Mouse (Mus musculus) adipocyte (in vitro differentiated cells): ENCODE results near the gene Anks1.
"Not testable (repeated sequence)": the region's sequence is repeated elsewhere in the genome, so short reads cannot be mapped to it uniquely, and the experiment has no call there.

Source experiments
- DNase-seq: peaks from one replicate; pipeline ENCODE4 v3.0.0-alpha.2; 2016; ENCODE audit warnings: low spot score

Gene Anks1

GRCm38 (mm10) chr17:27999683-28000273 is 90.7 kb downstream of the Anks1 start:
- DNase-seq: not testable (repeated sequence)

DNA sequence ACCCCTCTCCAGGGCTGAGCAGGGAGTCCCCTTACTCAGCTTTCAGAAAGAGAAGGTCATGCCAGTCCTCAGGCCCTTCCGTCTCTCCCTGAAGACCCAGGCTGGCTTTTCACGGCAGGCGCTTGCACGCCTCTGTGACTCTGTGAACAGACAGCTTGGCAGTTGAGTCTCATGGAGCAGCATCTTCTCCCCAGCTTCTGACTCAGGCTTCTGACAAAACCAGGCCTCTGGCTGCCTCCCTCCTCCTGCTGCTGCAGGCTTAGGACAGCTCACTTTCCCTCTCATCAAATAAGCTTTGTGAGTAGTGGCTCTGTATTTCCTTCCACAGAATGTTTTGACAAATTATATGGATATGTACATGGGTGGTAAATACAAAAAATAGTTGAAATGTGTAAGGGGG is 91.3 kb downstream of the Anks1 start:
- DNase-seq: no peak

DNA sequence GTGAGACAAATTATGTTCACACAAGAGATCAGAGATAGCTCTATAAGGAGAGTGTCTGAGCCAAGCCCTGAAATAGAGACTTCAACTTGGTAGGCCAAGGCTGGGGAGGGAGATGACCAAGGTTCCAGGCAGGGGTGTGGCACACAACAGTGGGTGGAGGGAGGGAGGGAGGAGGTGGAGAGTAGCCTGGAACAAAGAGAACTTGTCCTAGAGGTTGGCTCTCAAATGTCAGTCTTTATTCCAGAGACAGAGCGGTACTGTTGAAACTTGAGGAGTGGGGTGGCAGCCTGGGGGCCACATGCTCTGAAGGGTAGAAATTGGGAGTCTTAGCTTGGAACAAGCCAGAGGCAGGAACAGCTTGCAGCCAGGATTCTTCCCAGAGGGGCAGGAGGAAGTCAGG is 91.7 kb downstream of the Anks1 start:
- no peak for DNase-seq

DNA sequence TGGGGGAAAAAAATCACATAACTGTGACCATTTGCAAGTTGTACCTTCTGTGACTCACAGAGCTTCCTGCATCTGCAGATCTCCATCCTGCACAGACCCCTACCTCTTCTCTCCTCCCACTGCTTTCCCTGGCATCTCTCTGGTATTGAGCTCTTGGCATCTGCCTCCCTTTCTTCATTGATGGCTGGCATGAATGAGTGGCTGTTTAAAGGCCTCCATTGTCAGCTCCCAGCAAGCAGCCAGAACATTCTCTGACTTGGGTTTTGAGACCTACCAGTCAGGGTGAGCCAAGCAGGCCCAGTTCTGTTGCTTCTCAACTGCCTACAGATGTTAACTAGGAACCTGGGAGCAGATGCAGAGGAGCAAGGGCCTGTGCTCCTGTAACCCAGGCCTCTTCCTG is 96.3 kb downstream of the Anks1 start:
- no peak for DNase-seq

DNA sequence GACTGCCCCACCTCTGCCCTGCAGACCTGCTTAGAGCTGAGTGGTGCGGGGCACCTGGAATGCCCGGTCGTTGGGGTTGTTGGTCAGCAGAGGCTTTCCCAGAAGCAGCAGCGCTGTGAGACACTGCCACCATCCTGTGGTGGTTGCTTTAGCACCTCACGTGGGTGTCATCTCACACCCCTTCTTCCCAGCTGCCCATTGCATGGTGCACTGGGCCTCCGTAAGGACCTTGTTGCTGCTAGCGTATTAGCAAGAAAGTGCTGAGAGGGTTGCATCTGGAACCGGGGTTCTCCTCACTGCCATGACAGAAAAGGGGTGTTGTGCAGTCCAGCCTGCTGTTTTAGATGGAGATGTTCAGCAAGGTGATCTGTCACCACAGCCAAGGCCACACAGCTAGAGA is 97.1 kb downstream of the Anks1 start:
- no peak for DNase-seq

- DNase-seq: no peak
These were observed 97.5 kb downstream of the Anks1 start for GRCm38 (mm10) chr17:28006611-28007010.

- peak; percentile 88 for DNase-seq
These were observed 98.2 kb downstream of the Anks1 start for GRCm38 (mm10) chr17:28007179-28007811.

- no peak for DNase-seq
These were observed 98.9 kb downstream of the Anks1 start for GRCm38 (mm10) chr17:28007857-28008564.

- no peak for DNase-seq
These were observed 99.5 kb downstream of the Anks1 start for GRCm38 (mm10) chr17:28008565-28008981.

DNA sequence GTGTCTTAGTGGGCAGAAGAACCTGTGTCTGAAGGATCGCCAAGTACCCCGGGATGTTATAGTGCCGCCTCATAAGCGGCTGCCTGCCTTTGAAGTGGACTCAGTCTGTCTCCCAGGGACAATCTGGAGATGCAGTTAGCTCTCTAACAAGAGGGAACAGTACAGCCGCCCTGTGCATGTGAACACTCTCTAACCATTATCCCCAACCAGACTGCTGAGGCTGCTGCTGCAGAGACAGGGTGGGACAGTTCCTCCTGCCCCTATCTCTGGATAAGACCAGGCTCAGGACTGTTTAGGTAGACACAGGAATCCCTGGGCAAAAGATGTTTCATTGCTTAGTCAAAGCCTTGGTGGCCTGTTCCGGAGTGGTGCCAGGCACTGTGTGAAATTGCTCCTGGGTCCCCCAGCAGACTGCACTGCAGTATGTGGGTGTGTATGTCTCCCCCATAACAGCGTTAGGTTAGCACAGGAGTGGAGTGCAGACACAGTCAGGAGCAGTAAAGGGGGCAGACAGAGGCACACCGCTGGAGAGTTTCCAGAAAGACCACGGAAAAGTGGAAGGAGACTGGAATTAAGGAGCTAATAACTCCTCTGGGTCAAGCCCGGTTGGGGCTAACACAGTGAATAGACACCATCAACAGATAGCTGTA is 100.1 kb downstream of the Anks1 start:
- DNase-seq: no peak

GRCm38 (mm10) chr17:28009716-28010114 is 100.6 kb downstream of the Anks1 start:
- peak; percentile 38 for DNase-seq

DNA sequence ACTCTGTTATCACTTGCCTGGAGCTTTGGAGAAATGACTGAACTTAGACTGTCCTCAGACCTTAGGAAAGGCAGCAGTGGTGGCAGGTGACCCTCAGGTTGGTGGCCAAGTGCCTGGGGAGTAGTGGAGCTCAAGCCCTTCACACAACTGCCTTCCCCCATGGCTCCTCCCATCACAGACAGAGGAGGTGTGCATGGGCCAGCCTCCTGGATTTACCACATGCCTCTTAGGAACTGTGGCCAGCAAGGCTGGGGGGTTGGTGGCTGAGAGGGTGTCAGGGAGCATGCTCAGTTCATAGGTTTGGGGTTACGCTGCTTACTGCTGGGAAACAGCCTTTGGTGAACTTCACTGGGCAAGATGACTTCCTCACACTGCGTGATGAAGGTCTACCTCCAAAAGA is 101.8 kb downstream of the Anks1 start:
- DNase-seq: no peak

DNA sequence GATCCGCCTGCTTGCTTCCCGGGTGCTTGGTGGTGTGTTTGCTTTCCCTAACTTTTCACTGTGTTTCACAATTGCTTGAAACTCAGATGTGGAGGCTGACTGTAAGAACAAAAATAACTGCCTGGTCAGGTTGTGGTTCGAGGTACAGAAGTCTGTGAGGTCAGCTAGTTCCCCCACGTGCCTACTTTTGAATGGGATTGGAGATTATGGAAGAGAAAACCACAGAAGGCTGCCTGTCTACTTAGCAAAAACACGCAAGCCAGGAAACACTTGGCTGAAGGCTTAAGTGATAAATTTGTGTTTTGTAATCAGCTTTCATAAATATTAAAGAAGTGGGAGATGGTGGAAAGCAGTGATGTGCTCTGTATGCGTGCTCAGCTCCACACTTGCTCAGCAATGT is 103.7 kb downstream of the Anks1 start:
- no peak for DNase-seq

GRCm38 (mm10) chr17:28013259-28013875 is 104.3 kb downstream of the Anks1 start:
- no peak for DNase-seq

DNA sequence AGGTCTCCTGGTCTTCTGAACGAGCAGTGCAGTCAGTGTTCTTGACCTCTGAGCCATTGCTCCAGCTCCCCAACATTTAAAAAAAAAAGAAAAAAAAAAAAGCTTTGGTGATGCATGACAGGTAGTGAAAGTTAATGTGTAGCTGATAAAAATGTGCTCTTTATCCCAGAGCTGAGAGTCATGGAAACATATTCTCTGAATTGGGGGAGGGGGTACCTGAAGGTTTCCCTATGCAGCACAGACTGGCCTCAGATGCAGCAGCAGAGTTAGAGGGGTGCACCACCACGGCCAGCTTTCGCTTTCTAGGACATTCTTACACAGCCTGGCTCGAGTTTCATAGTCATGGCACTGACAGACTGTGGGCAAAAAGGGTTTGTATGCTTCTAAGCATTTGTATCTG is 105.3 kb downstream of the Anks1 start:
- DNase-seq: no peak

- DNase-seq: no peak
These were observed 106.1 kb downstream of the Anks1 start for GRCm38 (mm10) chr17:28015068-28015730.

- peak; percentile 74 for DNase-seq
These were observed 107.1 kb downstream of the Anks1 start for GRCm38 (mm10) chr17:28016056-28016797.

GRCm38 (mm10) chr17:28018344-28018743 is 109.2 kb downstream of the Anks1 start:
- DNase-seq: no peak

- DNase-seq: no peak
These were observed 109.7 kb downstream of the Anks1 start for GRCm38 (mm10) chr17:28018776-28019175.

- no peak for DNase-seq
These were observed 110.9 kb downstream of the Anks1 start for GRCm38 (mm10) chr17:28019785-28020696.
